ENCODE assay signal across 11 mouse cellular contexts in the genomic region with DNA sequence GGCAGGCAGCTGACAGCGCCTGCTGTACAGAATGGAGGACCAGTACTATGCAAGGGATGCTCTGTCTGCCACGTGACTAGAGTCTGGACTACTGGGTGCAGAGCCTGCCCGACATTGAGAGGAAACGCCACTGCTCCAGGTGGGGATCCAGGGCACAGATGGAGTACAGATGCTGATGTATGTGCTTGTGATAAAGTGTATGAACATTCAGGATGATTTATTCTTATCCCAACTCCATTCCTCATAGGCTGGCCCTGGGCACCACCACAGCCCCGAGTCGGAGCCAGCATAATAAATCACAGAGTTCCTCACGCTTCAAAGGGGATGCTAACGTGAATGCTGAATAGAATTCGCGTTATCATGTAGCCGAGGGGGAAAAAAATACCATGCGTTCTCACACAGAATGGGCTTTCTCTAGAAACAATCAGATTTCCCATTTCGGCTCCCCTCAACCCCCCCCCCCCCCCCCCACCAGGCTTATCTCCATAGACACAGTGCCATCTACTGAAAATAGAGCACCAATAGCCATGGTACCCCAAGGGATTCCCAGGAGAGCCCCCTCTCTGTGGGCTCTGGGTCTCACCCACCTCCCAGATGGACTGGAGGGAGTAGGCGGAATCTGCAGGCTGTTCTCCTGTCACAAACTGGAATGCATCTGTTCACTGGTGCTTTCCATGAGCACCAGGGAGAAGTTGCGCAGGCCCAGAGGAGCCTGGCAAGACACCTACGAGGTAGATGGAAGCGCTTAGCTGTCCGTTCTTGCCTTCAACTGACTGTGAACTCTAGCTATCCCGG.
DNase-seq lines count a peak whose midpoint lies in the region; ATAC-seq lines count a peak whose summit lies in the region.
"Had no signal": no experiment of that assay in that cellular context is flagged by ENCODE, and none has a peak within 500 bp of the region (broad histone marks: within the 10 kb centered on the region; RNA-seq: fewer than 3 reads in every experiment).

No protein-coding gene starts in this region.

- H3K4me1 ChIP-seq in midbrain, embryonic 13.5 days (replicated peaks): no peaks in the 10 kb centered on the region
- H3K4me1 ChIP-seq in midbrain, embryonic 10.5 days: peaks cover 8% of the 10 kb centered on the region; the same call in 1 of the 2 replicates
- H3K4me1 ChIP-seq: embryonic facial prominence, embryonic 13.5 days had no signal

- intact Hi-C loops in heart, postnatal 14 days (cut with DNase I): no loop called here

- no peaks in the 10 kb centered on the region for H3K9me3 ChIP-seq in midbrain, embryonic 13.5 days
- no peaks in the 10 kb centered on the region for H3K9me3 ChIP-seq in midbrain, embryonic 10.5 days (replicated peaks)

- H3K9ac ChIP-seq in midbrain, embryonic 13.5 days (replicated peaks): no peak overlapping the region
- H3K9ac ChIP-seq: embryonic facial prominence, embryonic 13.5 days; lung, embryonic 14.5 days had no signal

- 72% methylated on average over 19 of the region's 19 CpGs for WGBS in midbrain, embryonic 13.5 days
- 88% methylated on average over 19 of the region's 19 CpGs for WGBS in midbrain, embryonic 10.5 days

- H3K27me3 ChIP-seq in midbrain, embryonic 13.5 days: no peaks in the 10 kb centered on the region
- no peaks in the 10 kb centered on the region for H3K27me3 ChIP-seq in midbrain, embryonic 10.5 days (ENCODE audit: low read depth, poor library complexity, severe bottlenecking)
- H3K27me3 ChIP-seq: embryonic facial prominence, embryonic 13.5 days had no signal

- H3K4me3 ChIP-seq in midbrain, embryonic 13.5 days (replicated peaks): no peak overlapping the region
- no peak overlapping the region for H3K4me3 ChIP-seq in midbrain, embryonic 10.5 days
- H3K4me3 ChIP-seq: embryonic facial prominence, embryonic 13.5 days had no signal

- H3K27ac ChIP-seq in midbrain, embryonic 13.5 days: no peak overlapping the region
- no peak overlapping the region for H3K27ac ChIP-seq in midbrain, embryonic 10.5 days (replicated peaks)
- H3K27ac ChIP-seq: embryonic facial prominence, embryonic 13.5 days had no signal

- H3K36me3 ChIP-seq in midbrain, embryonic 13.5 days: no peaks in the 10 kb centered on the region
- H3K36me3 ChIP-seq in midbrain, embryonic 10.5 days: no peaks in the 10 kb centered on the region
- H3K36me3 ChIP-seq: embryonic facial prominence, embryonic 13.5 days had no signal

- no peak for DNase-seq in midbrain, embryonic 10.5 days (ENCODE audit: low spot score)
- DNase-seq in layer of hippocampus, adult 11-12 months (ENCODE audit: low spot score): peak; percentile 86
- peak; percentile 64 for DNase-seq in mesoderm, embryonic 11.5 days (ENCODE audit: low read depth, low spot score)
- DNase-seq in heart, postnatal 14 days: no peak
- no peak for DNase-seq in heart, adult 9 months (ENCODE audit: low spot score in 2 of 2)
- DNase-seq: heart, adult 11 months; lung, embryonic 14.5 days had no signal

- H3K4me2 ChIP-seq in midbrain, embryonic 13.5 days (replicated peaks): no peak overlapping the region
- H3K4me2 ChIP-seq: embryonic facial prominence, embryonic 13.5 days; lung, embryonic 14.5 days had no signal

- ATAC-seq in midbrain, embryonic 13.5 days: peak; percentile 53; the same call in 1 of the 2 replicates
- ATAC-seq in activated CD4-positive, CD25-positive, alpha-beta regulatory T cell, adult 4 months: no peak
- no peak for ATAC-seq in CD4-positive, CD25-positive, alpha-beta regulatory T cell, adult 4 months

Comparison
In these comparisons a context has a peak if more than half of its experiments do, and no peak if none do; other contexts are left out.
1. DNase-seq: peak in layer of hippocampus, adult 11-12 months (single experiment) and mesoderm, embryonic 11.5 days (single experiment); none in midbrain, embryonic 10.5 days (single experiment), heart, postnatal 14 days (0 of 2) and heart, adult 9 months (0 of 2).